Mouse (Mus musculus) heart, postnatal 0 days (tissue): Measurements from ENCODE around the gene Itpr2.

Experiments used
- CTCF ChIP-seq: IDR thresholded peaks from 2 replicates; pipeline ENCODE4 v1.5.1; 2016; ENCODE audit warnings: antibody characterized with exemption, control low read depth, low read depth
- EP300 ChIP-seq: IDR thresholded peaks from 2 replicates; pipeline ENCODE4 v1.6.1; 2016; ENCODE audit warnings: antibody characterized with exemption, low read depth

DNA sequence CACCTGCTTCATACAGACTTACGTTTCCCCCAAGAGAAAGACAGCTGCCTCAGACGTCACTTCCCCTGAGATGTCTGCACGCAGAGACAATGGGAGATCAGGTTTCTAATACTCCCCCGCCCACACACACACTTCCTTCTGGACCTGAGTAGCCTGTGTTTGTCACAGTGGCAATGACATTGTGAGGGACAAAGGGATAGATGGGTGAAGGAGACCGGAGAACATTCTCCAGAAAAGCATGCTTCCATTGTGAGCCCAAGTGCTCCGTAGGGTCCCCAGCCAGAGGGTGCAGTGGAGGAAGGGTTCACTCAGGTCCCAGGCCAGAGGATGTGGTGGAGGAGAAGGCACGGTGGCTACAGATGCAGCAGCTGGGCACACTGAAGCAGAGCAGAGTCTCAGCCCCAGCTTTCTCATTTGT is 12.5 kb upstream of the Itpr2 start:
- TF ChIP-seq CTCF (no peak), EP300 (no peak)
